Mouse (Mus musculus) heart, embryonic 11.5 days (tissue): ENCODE results near the gene Olfr5. TPM values are rescaled to one million over a fixed set of nuclear protein-coding genes. Genes with fewer than 3 reads are reported as not detected.

Experiments
- ATAC-seq: fragments of 200-750 bp; cut with Nextera tagmentation; replicated peaks from 2 replicates; pipeline ENCODE4 v1.8.0; 2017; ENCODE audit warnings: moderate library complexity; ENCODE audit not compliant: insufficient number of reproducible peaks, low FRiP score, low TSS enrichment
- H3K27ac ChIP-seq: fragments of 300-500 bp; sonication (generic); 2 replicates; pipeline ENCODE4 v1.5.1; 2014; ENCODE audit warnings: mild to moderate bottlenecking, low read depth, low read length
- H3K27me3 ChIP-seq: fragments of 300-500 bp; sonication (generic); 2 replicates; pipeline ENCODE4 v1.6.1; 2014; ENCODE audit warnings: mild to moderate bottlenecking, low read length, mixed read lengths; ENCODE audit not compliant: control insufficient read depth, insufficient read depth
- H3K36me3 ChIP-seq: fragments of 300-500 bp; sonication (generic); 2 replicates; pipeline ENCODE4 v1.6.1; 2014; ENCODE audit warnings: mild to moderate bottlenecking, low read length, moderate library complexity, mixed read lengths; ENCODE audit not compliant: control insufficient read depth, insufficient read depth
- H3K4me1 ChIP-seq: fragments of 300-500 bp; sonication (generic); 2 replicates; pipeline ENCODE4 v1.6.1; 2014; ENCODE audit warnings: low read length; ENCODE audit not compliant: control insufficient read depth, insufficient read depth
- H3K4me2 ChIP-seq: fragments of 300-500 bp; sonication (generic); 2 replicates; pipeline ENCODE4 v1.6.1; 2014; ENCODE audit warnings: mild to moderate bottlenecking, moderate library complexity
- H3K4me3 ChIP-seq: fragments of 300-500 bp; sonication (generic); 2 replicates; pipeline ENCODE4 v1.5.1; 2014; ENCODE audit warnings: low read depth, low read length
- H3K9ac ChIP-seq: fragments of 300-500 bp; sonication (generic); 2 replicates; pipeline ENCODE4 v1.6.1; 2014; ENCODE audit warnings: mild to moderate bottlenecking, low read depth, low read length, moderate library complexity
- H3K9me3 ChIP-seq: fragments of 300-500 bp; sonication (generic); replicated peaks from 2 replicates; pipeline ENCODE4 v1.6.1; 2016; ENCODE audit warnings: low read length; ENCODE audit not compliant: control insufficient read depth
- WGBS: fragments of 180-500 bp; shearing (Covaris S2); extraction: QIAGEN DNeasy Blood & Tissue Kit; methylation state at CpG from one replicate; pipeline ENCODE4 v1.1.7; 2014; ENCODE audit not compliant: insufficient replicate concordance; 5-methylcytosine and 5-hydroxymethylcytosine counted together
- polyA plus RNA-seq: library from polyadenylated mRNA; unstranded; fragments of >200 nt; fragmentation: Nextera tagmentation; extraction: Ambion mirVana; gene quantifications from 2 replicates; pipeline ENCODE4 v1.2.1, GENCODE M21; 2014

Gene Olfr5
- polyA plus RNA-seq, 1 experiment from 2014 or later, result not detected

DNA sequence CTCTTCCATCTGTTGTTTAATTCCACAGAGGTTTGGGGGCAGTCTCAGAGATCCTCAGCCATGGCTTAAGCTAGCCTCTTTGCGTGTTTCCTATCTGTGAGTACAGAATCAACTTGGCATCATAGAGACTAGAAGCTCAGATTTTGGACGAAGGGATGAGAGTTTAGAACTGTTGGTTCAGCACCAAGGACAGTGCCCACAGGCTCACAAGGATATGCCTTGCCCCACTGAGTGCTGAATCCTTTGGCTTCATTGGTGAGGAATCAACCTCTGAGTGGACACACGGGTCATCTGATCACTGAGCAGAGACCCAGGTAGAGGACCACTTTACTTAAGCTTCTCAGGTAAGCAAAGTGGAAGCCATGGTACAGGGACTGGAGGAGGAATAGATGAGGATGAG lies 30.3 kb downstream of the Olfr5 start:
- no peak for ATAC-seq
- no peak overlapping the region for H3K9ac ChIP-seq
- no peak overlapping the region for H3K27ac ChIP-seq
- H3K4me3 ChIP-seq, result no peak overlapping the region
- no peaks in the 10 kb centered on the region for H3K27me3 ChIP-seq
- H3K4me1 ChIP-seq, result no peaks in the 10 kb centered on the region
- no peak overlapping the region for H3K4me2 ChIP-seq
- no peaks in the 10 kb centered on the region for H3K36me3 ChIP-seq
- WGBS, result 39% methylated on average over 3 of the region's 3 CpGs
- H3K9me3 ChIP-seq, result peaks cover 7% of the 10 kb centered on the region

- peaks cover 7% of the 10 kb centered on the region for H3K9me3 ChIP-seq
- no peaks in the 10 kb centered on the region for H3K36me3 ChIP-seq
- no peaks in the 10 kb centered on the region for H3K4me1 ChIP-seq
- H3K27ac ChIP-seq, result no peak within 1 kb of the TSS
- no peak for ATAC-seq
- no peak within 1 kb of the TSS for H3K4me3 ChIP-seq
- H3K4me2 ChIP-seq, result no peak within 1 kb of the TSS
- H3K9ac ChIP-seq, result no peak within 1 kb of the TSS
- no peaks in the 10 kb centered on the region for H3K27me3 ChIP-seq
Measured at GRCm38 (mm10) chr7:6455868-6456267, 30.9 kb downstream of the Olfr5 start, which contains the start of gene Olfr1336. Gene Olfr1336 (plus strand): TSS chr7:6456168.

DNA sequence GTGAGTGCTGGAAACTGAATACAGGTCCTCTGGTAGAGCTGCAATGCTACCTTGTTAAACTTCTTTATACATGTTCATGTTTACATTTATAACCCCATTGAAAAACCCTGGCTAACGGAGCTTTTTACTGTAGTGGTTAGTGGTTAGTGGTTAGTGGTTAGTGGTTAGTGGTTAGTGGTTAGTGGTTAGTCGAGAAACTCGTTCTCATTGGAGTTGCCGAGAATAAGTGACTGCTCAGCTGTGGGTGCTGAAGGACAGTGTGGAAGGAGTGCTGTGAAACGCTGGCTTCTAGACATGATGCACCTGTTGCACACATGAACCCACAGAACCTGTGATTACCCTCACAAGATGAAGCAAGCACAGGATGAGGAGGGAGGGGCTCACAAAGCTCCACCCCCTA lies 39.0 kb downstream of the Olfr5 start:
- WGBS, result 64% methylated on average over 5 of the region's 5 CpGs
- ATAC-seq, result no peak
- no peaks in the 10 kb centered on the region for H3K27me3 ChIP-seq
- H3K36me3 ChIP-seq, result no peaks in the 10 kb centered on the region
- H3K4me2 ChIP-seq, result no peak overlapping the region
- no peak overlapping the region for H3K27ac ChIP-seq
- no peaks in the 10 kb centered on the region for H3K4me1 ChIP-seq
- H3K4me3 ChIP-seq, result no peak overlapping the region
- peaks cover 2% of the 10 kb centered on the region; the same call in 1 of the 2 replicates for H3K9me3 ChIP-seq
- H3K9ac ChIP-seq, result no peak overlapping the region

DNA sequence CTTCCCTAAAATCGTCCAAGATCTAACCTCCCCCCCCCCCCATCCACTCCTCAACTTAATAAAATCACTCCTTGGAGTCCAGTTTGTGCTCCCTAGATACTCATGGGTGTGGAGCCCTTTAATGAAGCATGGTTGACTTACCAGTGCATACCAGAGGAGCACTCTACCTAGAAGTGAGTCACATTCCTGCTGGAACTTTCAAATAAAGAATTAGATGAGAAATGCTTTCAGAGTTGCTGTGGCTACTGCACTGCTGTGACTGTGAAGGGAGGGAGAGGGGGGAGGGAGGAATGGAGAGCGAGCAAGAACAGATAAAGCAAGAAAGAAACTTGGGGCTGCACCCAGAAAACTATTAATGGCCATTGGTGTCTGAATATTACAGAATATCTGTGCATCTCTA lies 45.6 kb downstream of the Olfr5 start:
- H3K27me3 ChIP-seq, result no peaks in the 10 kb centered on the region
- no peak overlapping the region for H3K4me3 ChIP-seq
- WGBS, result 63% methylated on average over 2 of the region's 2 CpGs
- H3K9me3 ChIP-seq, result no peaks in the 10 kb centered on the region; the same call in 1 of the 2 replicates
- no peak overlapping the region for H3K4me2 ChIP-seq
- no peak overlapping the region for H3K9ac ChIP-seq
- H3K4me1 ChIP-seq, result no peaks in the 10 kb centered on the region
- no peak for ATAC-seq
- H3K36me3 ChIP-seq, result no peaks in the 10 kb centered on the region
- no peak overlapping the region for H3K27ac ChIP-seq

DNA sequence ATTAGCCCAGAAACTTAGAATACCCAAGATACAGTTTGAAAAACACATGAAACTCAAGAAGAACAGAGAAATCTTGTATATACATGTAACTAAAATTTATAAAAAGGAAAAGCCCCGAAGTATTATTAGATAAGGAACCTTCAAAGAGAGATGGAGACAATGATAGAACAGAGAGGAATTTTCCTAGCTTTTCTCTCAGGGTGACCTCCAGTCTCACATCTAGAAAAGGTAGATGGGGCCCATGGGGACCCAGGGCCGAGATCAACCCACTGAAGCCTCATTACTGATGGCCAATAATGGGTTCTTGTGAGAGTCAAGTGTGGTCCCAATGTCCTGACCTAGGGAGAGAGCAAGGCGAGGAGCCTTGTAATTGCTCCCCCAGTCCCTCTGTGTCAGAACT lies 48.4 kb downstream of the Olfr5 start, which contains the start of gene Olfr1344:
Olfr1344 (plus strand) TSS at position 301 of the 400 bp plus-strand sequence.
- no peaks in the 10 kb centered on the region for H3K4me1 ChIP-seq
- WGBS, result 54% methylated on average over 3 of the region's 3 CpGs

GRCm38 (mm10) chr7:6430342-6430741 lies 56.4 kb downstream of the Olfr5 start:
- Histone ChIP-seq H3K4me1 (no peaks in the 10 kb centered on the region), H3K9ac (no peak overlapping the region), H3K27me3 (no peaks in the 10 kb centered on the region), H3K36me3 (no peaks in the 10 kb centered on the region), H3K4me2 (no peak overlapping the region), H3K4me3 (no peak overlapping the region), H3K27ac (no peak overlapping the region), H3K9me3 (0 out of 2 replicates have a peak, but pooled peaks cover 6% of the 10 kb centered on the region)
- ATAC-seq, result no peak
- WGBS, result 46% methylated on average over 2 of the region's 2 CpGs

More for the DNA sequence above, 48.4 kb downstream of the Olfr5 start, which contains the start of gene Olfr1344:
- Histone ChIP-seq H3K4me3 (no peak within 1 kb of the TSS), H3K9me3 (no peaks in the 10 kb centered on the region; the same call in 1 of the 2 replicates), H3K9ac (no peak within 1 kb of the TSS), H3K27me3 (no peaks in the 10 kb centered on the region), H3K27ac (no peak within 1 kb of the TSS), H3K36me3 (no peaks in the 10 kb centered on the region), H3K4me2 (no peak within 1 kb of the TSS)
- no peak for ATAC-seq

GRCm38 (mm10) chr7:6429381-6429780 lies 57.4 kb downstream of the Olfr5 start:
- Histone ChIP-seq H3K4me3 (no peak overlapping the region), H3K27me3 (no peaks in the 10 kb centered on the region), H3K36me3 (no peaks in the 10 kb centered on the region), H3K9me3 (0 out of 2 replicates have a peak, but pooled peaks cover 6% of the 10 kb centered on the region), H3K4me1 (no peaks in the 10 kb centered on the region), H3K27ac (no peak overlapping the region), H3K9ac (no peak overlapping the region), H3K4me2 (no peak overlapping the region)
- WGBS, result 81% methylated on average over 3 of the region's 3 CpGs
- ATAC-seq, result no peak

Other genes with a start within 250 kb of the Olfr5 start
- gene Epp13, start 234.2 kb downstream of the Olfr5 start, polyA plus RNA-seq, result not detected in 2 replicates
- gene Zfp667, start 200.4 kb downstream of the Olfr5 start, polyA plus RNA-seq, result 6.3 and 6.7 TPM in 2 replicates
- 4.4 and 5.1 TPM in 2 replicates for gene Zfp583, start 155.7 kb downstream of the Olfr5 start, polyA plus RNA-seq
- gene Gm3854, start 143.2 kb downstream of the Olfr5 start, polyA plus RNA-seq, result 1.1 and 2.4 TPM in 2 replicates
- gene Zfp78, start 123.7 kb downstream of the Olfr5 start, polyA plus RNA-seq, result 1.5 and 2.0 TPM in 2 replicates
- 8.0 and 8.5 TPM in 2 replicates for gene Zfp28, start 103.6 kb downstream of the Olfr5 start, polyA plus RNA-seq
- gene Smim17, start 88.2 kb downstream of the Olfr5 start, polyA plus RNA-seq, result not detected in 2 replicates
- gene Gm20715, start 76.7 kb downstream of the Olfr5 start, polyA plus RNA-seq, result not detected in 2 replicates
- gene Olfr1344, start 48.3 kb downstream of the Olfr5 start, polyA plus RNA-seq, result not detected in 2 replicates
- gene Olfr1336, start 30.8 kb downstream of the Olfr5 start, polyA plus RNA-seq, result not detected in 2 replicates
- gene Olfr1346, start 19.8 kb downstream of the Olfr5 start, polyA plus RNA-seq, result not detected in 2 replicates
- gene Olfr1347, start 12.8 kb upstream of the Olfr5 start, polyA plus RNA-seq, result not detected in 2 replicates
- gene Olfr1348, start 21.8 kb upstream of the Olfr5 start, polyA plus RNA-seq, result not detected in 2 replicates
- 0.10 TPM in 1 of 2 replicates, not detected in the other for gene Olfr1349, start 36.0 kb upstream of the Olfr5 start, polyA plus RNA-seq
- not detected in 2 replicates for gene Olfr1350, start 77.9 kb upstream of the Olfr5 start, polyA plus RNA-seq
- gene Zim1, start 209.5 kb upstream of the Olfr5 start, polyA plus RNA-seq, result 20.3 and 21.5 TPM in 2 replicates
- gene Peg3, start 243.5 kb upstream of the Olfr5 start, polyA plus RNA-seq, result 214 TPM in 2 replicates
- gene Usp29, start 243.6 kb upstream of the Olfr5 start, polyA plus RNA-seq, result 14.5 and 15.5 TPM in 2 replicates